Mouse (Mus musculus): ENCODE data around the gene Zfp60.

Gene Zfp60

DNA sequence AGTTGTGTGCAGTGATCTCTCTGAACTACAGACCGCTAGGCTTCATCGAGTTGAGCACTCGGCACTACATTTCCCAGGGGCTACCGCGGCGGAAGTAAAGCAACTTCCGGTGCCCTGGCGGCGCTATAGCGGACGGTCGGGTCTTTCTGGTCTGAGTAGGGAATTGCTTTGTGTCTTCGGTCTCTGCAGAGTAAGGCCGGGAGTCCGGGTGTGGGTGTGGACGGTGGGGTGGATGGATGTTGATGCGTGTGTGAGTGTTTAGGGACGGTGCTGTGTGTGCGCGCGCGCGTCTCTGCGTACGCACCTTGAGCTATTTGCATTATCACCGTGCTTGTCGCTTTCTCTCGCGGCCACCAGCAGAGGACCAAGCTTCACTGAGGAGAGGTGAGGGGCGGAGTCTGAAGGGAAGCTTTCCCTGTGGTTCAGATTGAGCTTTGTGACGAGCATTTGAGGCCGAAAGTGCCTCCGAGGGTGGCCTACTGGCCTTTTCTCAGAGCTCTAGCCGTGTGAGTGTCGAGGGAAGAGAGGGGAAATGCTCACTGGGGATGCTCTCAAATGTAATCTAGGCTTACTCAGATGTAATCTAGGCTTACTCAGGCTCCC lies at the start of gene Zfp60:
TSS of gene Zfp60 (plus strand) at position 109 of the 603 bp plus-strand sequence.
- DNase-seq (ENCODE audit: low read depth, low spot score) = peak; percentile 52

DNA sequence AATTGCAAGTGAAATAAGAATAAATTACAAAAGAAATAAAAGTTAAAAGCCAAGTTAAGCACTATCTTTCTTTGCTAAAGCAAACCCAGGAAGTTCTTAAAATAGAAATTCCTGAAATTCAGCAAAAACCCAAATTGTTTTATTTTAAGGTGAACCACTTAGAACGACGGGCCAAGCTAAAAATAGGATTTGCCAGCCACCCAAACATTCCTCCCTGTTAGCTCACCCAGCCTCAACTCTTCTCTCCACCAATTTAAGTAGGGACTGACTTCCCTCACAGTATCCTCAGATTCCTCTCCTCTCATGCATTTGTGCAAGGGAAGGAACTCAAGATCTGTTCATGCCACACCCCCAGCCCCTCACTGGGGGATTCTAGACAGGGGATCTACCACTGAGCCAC lies 48.0 kb upstream of the Zfp60 start:
- no peak for DNase-seq (ENCODE audit: low read depth, low spot score)

DNA sequence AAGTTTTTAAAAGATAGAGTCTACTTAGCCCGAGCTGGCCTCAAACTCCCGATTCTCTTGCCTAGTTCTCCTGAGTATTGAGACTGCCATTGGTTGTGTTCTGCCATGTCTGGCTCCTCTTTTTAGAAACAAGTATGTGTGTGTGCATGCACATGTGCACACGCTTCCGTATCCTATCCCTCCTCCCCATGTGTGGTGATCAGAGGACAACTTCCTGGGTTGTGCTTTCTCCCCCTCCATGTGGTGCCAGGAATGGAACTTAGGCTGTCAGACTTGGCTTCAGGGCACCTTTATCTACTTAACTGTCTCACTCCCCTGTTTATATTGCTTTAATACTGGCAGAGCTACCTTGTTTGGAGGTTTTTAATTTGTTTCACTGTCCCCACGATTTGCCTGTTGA lies 46.0 kb upstream of the Zfp60 start:
- DNase-seq (ENCODE audit: low read depth, low spot score) = no peak

DNA sequence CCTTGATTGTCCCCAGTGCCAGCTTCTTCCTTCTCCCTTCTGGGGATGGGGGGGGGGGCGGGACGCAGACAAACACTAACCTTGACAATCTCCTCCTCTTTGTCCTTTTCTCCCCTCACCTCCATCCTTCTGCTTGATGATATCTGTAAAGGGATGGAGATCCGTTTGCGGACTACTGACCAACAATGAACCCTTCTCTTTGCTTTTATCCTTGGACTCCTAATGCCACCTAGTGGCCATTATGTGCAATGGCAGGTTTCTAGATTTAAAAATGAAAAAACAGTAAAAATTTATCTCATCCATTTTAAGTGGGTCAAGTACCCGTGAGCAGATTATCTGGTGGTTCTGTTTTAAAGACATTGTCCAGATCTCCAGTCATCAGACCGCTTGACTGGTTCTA lies 45.5 kb upstream of the Zfp60 start:
- peak; percentile 34 for DNase-seq (ENCODE audit: low read depth, low spot score)

DNA sequence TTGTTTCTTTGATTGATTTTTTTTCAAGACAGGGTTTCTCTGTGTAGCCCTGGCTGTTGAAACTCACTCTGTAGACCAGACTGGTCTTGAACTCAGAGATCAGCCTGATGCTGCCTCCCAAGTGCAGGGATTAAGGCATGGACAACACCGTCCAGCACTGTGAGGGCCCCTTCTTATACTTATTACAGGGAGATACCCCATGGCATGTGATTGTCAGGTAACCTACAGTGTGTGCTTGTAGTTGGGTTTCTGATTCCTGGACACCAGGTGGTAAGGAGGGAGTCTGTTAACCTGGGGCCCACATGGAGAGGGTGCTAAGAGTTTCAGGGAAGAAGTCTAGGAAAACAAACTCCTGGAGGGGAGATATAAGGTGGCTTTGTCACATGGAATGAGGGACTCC lies 44.1 kb upstream of the Zfp60 start:
- DNase-seq (ENCODE audit: low read depth, low spot score) = no peak

DNA sequence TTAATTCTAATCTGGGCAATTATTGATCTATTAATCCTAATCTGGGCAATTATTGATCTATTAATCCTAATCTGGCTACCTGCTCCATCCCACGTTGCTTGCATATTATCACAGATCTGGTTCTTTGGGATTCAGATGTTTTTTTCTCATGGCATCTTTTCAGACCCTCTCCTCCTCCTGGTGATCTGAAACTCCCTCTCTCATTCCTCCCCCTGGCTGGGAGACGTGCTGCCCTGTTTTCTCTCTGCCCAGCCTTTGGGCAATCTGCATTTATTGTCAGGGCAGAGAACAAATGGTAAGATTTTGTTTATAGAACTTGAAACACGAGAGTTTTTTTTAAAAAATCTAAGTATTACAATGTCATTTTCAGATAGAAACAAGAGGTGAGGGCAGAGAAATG lies 43.4 kb upstream of the Zfp60 start:
- DNase-seq (ENCODE audit: low read depth, low spot score) = no peak

DNA sequence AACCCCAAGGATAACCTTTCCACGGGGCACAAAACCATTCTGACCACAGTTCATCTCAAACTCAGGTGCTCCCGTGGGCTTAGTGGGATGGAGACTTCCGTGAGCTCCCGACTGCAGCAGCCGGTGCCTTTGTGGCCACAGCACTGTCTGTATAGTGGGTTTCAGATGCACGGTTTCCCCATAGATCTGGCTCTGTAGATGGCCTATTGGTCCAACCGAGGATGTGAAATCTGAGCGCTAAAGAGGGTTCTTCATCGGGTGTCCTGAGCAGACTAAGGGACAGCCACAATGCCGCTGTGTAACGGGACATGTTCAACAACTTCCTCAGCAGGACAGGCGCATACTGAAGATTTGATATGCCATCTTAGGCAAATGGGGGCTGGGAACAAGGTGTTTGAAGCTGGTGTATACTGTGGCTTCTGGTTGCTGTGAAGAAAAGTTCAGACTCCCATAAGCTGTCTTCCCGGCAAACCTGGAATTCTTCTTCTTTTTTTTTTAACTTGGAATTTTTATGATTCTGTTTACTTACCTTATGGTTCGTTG lies 42.9 kb upstream of the Zfp60 start:
- no peak for DNase-seq (ENCODE audit: low read depth, low spot score)

DNA sequence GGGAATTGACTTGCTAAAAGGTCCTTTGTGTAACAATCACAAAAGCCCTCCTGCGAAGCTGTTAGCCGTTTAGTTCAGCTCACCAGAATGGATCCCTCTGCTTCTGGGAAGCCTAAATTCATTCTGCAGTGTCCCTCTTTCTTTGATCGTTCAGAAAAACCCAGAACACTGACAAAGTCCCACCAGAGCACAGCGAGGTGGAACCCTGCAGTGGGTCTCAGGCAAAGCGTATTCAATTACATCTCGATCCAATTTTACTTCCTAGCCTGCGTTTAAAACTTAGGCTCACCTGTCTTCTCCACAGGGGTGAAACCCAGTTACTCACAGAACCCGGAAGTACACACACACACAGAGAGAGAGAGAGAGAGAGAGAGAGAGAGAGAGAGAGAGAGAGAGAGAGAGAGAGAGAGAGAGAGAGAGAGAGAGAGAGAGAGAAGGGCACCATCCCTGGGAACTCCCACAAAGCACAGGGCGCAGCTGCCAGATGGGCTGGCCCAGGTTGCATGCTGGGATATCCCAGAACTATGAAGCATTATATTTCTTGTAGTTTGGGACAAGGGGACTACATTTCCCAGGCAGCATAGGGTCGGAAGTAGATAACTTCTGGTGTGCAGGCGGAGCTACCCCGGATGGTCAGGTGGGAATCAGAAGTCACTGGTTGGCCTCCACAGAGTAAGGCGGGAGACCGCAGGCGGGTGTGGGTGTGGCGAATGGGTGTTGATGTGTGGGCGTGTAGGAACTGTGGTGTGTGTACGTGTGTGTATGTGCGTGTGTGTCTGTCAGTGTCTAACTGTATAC lies 42.2 kb upstream of the Zfp60 start, which contains the start of gene Zfp607b:
TSS of gene Zfp607b (plus strand) at position 526 of the 798 bp plus-strand sequence.
- DNase-seq (ENCODE audit: low read depth, low spot score) = peak; percentile 83

DNA sequence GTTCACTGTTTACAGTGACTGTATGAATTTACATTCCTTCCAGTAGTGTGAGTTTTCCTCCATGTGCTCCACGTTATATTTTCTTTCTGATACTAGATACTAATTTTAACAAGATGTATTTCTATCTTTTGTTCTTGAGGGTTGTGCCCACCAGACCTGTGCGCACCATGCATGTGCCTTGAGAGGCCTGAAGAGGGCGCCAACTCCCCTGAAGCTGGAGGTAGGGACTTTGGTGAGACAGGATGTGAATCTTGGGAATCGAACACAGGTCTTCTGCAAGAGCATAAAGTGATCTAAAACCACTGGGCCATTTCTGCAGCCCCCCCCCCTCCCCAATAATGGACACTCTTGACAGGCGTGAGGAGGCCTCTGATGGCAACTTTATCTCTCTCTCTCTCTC lies 40.1 kb upstream of the Zfp60 start:
- DNase-seq (ENCODE audit: low read depth, low spot score) = no peak

DNA sequence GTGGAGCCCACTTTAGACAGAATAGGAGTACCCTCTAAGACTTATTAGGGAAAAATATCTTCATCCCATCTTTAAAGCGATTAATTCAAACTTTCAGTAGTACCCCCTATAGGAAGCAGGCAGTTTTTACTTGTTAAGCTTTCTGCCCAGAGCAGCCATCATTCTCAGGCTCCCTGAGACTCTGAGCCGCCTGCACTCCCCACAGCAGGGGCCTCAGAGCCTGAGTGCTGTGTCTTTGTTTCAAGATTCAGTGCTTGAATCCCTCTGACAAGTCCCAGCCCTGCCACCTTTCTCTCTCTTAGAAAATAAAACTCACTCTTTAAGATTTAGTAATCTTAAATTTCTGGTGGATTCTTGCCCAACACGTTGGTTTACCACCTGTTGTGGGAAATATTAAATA lies 34.5 kb upstream of the Zfp60 start:
- no peak for DNase-seq (ENCODE audit: low read depth, low spot score)

DNA sequence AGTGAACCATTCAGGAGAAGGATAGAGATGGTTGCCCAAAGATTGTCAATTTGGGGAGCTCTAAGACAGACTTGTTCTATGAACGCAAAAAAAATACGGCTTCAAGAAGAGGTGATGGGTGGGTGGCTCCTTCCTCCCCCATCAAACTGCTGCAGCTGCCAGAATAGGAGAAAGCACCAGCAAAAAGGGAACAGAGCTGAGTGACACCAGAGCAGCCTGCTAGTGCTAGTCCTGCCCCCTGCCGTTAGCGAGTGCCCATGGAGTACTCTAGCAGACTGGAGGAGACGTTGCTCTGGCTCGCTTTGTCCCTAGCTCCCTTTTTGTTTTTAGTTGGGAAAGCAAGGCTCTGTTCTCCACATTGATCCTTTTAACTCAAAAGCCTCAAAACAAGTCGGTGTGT lies 20.8 kb upstream of the Zfp60 start:
- DNase-seq (ENCODE audit: low read depth, low spot score) = no peak

DNA sequence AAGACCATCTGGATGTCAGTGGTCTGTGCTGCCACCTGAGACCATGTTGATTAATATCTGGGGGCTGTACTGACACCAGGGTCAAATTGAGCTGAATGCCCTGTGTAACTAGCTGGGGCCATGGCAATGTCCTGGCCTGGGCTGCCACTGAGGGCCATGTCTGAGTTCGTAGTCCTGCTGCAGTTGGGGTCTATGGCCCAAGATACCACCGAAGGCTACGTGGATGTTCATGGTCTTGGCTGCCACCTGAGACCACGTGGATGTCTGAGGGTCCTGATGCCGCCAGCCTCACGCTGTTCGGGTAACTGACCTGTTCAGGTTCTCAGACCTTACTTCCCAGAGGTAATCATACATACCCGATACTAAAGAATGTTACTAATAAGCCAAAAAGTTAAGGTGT lies 9.2 kb upstream of the Zfp60 start:
- DNase-seq (ENCODE audit: low read depth, low spot score) = no peak

DNA sequence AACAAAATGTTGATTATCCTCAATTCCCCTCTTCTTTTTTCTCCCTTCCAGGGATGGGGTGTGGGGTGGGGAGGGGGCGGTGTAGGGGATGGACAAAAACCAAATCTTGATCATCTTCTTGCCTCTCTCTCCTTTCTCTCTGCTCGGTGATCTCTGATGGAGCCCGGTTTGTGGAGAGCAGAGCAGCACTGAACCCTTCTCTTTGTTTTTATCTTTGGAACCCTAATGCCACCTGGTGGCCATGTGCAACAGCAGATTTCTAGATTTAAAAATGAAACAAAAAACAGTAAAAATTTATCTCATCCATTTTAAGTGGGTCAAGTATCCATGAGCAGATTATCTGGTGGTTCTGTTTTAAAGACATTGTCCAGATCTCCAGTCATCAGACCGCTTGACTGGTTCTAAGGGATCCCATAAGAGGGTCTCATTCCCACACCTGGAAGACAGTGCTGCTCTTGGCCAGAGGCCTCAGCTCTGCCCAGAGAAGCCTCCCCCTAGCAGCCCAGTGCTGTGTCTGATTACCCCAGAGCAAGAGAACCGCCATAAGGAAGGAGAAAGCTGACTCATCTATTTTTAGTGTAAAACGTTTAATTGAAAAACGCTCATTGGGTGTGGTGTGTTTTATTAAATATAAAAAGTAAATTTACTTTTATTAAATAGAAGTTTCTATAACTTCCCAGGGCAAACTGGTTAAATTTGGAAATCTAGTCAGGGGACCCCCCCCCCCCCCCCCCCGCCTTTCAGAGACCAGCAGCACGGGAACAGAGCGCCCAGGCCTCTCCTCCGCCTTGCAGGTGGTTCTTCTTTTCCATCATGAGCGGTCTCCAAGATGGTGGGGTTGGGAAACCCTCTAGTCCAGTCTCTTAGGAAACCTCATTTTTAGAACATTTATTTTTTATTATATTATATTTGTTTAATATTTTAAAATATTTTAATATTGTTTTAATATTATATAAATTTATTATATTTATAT lies 5.3 kb upstream of the Zfp60 start:
- DNase-seq (ENCODE audit: low read depth, low spot score) = no peak

DNA sequence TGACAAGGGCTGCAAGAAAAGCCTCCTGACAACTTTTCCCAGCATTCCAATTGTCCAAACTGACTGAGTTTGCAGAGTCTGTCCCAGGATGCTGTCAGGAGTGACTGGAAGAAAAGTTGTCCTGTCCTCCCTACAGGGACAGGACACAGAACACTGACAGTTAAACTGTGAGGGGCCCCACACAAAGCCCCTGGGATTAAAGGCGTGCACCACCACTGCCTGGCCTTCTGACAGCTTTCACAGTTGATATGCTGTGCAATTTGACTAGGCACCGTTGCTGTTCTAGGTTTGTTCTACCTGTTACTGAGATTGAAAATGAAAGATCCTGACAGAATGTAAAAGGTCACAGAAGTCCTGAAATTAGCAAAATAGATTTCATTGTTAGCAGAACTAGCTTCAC lies 3.7 kb upstream of the Zfp60 start:
- no peak for DNase-seq (ENCODE audit: low read depth, low spot score)

DNA sequence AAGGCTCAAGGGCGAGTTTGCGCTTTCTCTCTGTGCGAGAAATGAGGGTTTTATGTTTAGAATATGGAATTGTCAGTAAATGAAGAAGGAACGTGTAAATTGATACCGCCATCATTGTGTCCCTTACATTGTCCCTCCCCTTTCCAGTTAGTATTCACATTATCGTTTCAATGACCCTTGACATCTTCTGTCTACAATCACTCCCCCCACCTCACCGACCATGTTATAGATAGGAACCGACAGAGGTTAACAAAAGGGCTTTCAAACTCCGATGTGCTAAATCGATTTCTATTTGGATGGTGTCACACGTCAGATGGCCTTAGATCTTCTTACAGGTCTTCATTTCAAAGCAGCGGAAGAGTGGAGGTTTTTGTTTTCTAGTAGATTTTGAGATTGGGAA lies 757 bp downstream of the Zfp60 start:
- no peak for DNase-seq (ENCODE audit: low read depth, low spot score)

DNA sequence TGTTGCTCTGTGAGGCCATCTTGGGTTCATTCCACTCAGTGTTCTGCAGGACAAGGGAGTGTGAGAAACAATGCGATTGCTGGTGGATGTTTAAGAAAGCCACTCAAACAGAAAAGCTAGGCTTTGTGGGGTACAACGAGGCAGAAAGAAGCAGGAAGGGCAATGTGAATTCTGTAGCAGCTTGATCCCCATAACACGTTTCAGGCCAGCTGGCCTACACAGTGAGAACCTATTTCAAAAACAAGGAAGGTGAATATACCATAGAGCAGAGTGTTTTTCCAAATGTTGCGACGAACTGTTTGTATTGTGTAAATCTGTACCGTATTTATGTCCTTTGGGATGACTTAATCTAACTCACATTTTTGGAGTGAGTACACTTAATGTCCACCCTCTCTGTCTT lies 1.3 kb downstream of the Zfp60 start:
- DNase-seq (ENCODE audit: low read depth, low spot score) = no peak

DNA sequence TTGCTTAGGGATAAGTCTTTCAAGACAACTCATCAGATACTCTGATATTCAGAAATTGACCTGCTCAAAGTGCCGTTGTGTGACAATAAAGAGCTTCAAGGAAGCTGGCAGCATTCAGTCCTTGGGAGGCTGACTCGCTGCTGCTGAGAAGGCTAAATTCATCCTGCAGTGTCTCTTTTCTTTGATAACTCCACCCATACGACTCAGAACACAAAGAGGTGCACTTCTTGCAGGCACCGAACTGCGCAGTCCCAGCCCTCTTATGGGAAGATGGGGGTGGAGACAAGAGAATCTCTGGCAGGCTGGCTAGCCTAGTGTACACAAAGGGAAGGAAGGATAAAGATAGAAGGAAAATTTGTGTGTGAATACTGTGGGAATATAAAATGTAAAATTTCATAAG lies 4.3 kb downstream of the Zfp60 start:
- no peak for DNase-seq (ENCODE audit: low read depth, low spot score)

DNA sequence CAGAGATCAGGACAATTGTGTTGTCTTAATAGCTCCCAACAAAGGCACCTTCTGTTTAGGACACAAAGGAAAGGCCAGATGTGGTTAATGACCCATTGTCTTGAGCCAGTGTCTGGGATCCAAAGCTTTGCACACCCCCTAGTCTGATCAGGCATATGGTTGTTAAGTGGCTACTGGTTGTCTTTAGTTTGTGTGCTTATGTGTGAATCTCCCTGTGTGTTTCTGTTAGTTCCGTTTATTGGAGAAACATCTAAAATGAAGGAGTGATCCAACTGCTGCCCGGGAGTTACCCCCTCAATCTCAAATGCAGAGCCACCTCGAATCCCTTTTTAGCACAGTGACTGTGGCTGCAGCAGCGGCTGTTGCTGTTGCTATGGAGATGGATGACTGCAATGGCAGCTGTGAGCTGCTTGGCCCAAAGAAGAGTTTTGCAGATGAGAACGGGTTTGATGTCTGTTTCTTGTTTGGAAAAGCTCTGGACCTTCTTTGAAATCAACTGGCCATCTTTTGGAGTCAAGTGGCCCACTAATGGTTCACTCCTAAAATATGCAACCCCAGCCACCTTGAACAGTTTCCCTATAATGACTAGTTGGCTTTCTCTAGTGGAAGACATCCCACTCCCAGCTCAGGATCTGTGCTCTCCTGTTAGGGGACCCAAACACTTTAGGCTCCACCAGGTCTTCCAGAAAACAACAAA lies 25.3 kb downstream of the Zfp60 start:
- DNase-seq (ENCODE audit: low read depth, low spot score) = no peak

DNA sequence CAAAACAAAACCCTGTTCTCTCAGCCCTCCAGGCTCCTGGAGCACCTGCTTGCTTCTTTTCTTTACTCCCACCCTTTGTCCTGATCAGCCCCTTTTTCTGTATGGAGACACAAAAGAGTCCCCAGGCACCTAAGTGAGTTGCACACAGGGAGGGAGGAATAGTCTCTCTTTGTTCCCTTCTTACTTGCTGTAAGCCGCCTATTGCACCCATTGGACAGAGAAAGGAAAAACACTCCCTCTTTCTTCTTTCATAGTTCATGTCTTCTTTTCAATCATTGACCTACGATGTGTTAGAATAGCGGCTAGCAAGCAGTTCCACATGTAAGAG lies 25.8 kb downstream of the Zfp60 start:
- DNase-seq (ENCODE audit: low read depth, low spot score) = no peak

DNA sequence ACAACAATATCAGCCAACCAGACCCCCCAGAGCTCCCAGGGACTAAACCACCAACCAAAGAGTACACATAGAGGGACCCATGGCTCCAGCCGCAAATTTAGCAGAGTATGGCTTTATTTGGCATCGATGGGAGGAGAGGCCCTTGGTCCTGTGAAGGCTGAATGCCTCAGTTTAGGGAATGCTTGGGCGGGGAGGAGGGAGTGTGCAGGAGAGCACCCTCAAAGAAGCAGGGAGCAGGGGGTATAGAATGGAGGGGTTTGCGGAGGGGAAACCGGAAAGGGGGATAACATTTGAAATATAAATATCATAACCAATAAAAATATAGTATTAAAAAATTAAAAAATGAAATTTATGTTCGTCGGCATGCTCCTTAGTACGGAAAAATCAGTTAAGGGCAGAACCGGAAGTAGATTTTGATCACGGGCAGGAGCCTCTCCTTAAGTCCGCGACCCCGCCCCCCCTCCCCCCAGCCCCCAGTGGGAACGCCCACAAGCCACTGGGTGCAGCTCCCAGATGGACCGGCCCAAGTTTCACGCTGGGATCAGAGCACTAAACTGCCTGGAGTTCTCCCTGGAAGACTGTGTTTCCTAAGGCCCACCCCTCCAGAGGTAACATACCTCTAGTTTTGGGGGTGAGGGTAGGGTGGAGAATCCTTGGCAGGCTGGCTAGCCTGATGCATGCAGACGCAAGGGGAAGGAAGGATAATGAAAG lies 34.1 kb downstream of the Zfp60 start:
- DNase-seq (ENCODE audit: low read depth, low spot score) = no peak

DNA sequence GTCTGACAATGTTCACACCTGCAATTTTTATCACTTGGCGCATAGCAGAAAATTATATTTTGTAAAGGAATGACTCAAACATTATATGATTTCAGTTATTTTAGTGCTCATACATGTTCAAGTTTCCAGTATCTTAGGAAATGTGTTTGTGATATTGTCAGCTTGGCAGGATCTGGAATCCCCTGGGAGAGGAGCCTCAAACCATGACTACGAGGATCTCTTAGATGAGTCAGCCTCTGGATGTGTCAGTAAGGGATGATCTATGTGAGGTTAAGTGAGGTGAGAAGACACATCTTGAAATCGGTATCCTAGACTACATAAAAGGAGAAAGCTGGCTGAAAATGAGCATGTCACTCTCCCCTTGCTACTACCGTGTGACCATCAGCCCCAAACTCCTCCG lies 58.1 kb downstream of the Zfp60 start:
- no peak for DNase-seq (ENCODE audit: low read depth, low spot score)

Measured in c-Kit-negative CD71-positive TER-119-positive erythroid progenitor cells, embryonic 14.5 days (primary cell).